Mouse (Mus musculus): ENCODE results near the gene Hnf4a. TPM values are rescaled to one million over a fixed set of nuclear protein-coding genes. Genes with fewer than 3 reads are reported as not detected.

Hnf4a gene
- polyA plus RNA-seq, 1 experiment, result 2.2 TPM

- no peak for DNase-seq (ENCODE audit: low read depth)
Measured at GRCm38 (mm10) chr2:163549786-163550185, 43.2 kb downstream of the Hnf4a start.

GRCm38 (mm10) chr2:163552518-163552929 is 45.9 kb downstream of the Hnf4a start:
- no peak for DNase-seq (ENCODE audit: low read depth)

GRCm38 (mm10) chr2:163554425-163554982 is 47.9 kb downstream of the Hnf4a start:
- no peak for DNase-seq (ENCODE audit: low read depth)

- DNase-seq (ENCODE audit: low read depth), result no peak
Measured at GRCm38 (mm10) chr2:163554996-163555395, 48.4 kb downstream of the Hnf4a start.

- no peak for DNase-seq (ENCODE audit: low read depth)
Measured at GRCm38 (mm10) chr2:163555417-163555816, 48.8 kb downstream of the Hnf4a start.

- DNase-seq (ENCODE audit: low read depth), result no peak
Measured at GRCm38 (mm10) chr2:163558548-163558947, 51.9 kb downstream of the Hnf4a start.

- no peak for DNase-seq (ENCODE audit: low read depth)
Measured at GRCm38 (mm10) chr2:163559236-163559635, 52.6 kb downstream of the Hnf4a start.

GRCm38 (mm10) chr2:163560247-163560646 is 53.6 kb downstream of the Hnf4a start:
- DNase-seq (ENCODE audit: low read depth), result no peak

GRCm38 (mm10) chr2:163561258-163561948 is 54.8 kb downstream of the Hnf4a start:
- no peak for DNase-seq (ENCODE audit: low read depth)

- DNase-seq (ENCODE audit: low read depth), result no peak
Measured at GRCm38 (mm10) chr2:163564646-163565045, 58.0 kb downstream of the Hnf4a start.

- DNase-seq (ENCODE audit: low read depth), result no peak
Measured at GRCm38 (mm10) chr2:163574321-163574720, 67.7 kb downstream of the Hnf4a start.

- no peak for DNase-seq (ENCODE audit: low read depth)
Measured at GRCm38 (mm10) chr2:163575248-163575647, 68.6 kb downstream of the Hnf4a start.

GRCm38 (mm10) chr2:163577986-163578385 is 71.4 kb downstream of the Hnf4a start:
- DNase-seq (ENCODE audit: low read depth), result no peak

GRCm38 (mm10) chr2:163580069-163580945 is 73.7 kb downstream of the Hnf4a start:
- DNase-seq (ENCODE audit: low read depth), result no peak

GRCm38 (mm10) chr2:163583226-163584087 is 76.8 kb downstream of the Hnf4a start:
- no peak for DNase-seq (ENCODE audit: low read depth)

- no peak for DNase-seq (ENCODE audit: low read depth)
Measured at GRCm38 (mm10) chr2:163584088-163584426, 77.4 kb downstream of the Hnf4a start.

GRCm38 (mm10) chr2:163586384-163587261 is 80.0 kb downstream of the Hnf4a start:
- no peak for DNase-seq (ENCODE audit: low read depth)

- no peak for DNase-seq (ENCODE audit: low read depth)
Measured at GRCm38 (mm10) chr2:163587506-163587905, 80.9 kb downstream of the Hnf4a start.

GRCm38 (mm10) chr2:163590211-163590610 is 83.6 kb downstream of the Hnf4a start:
- no peak for DNase-seq (ENCODE audit: low read depth)

GRCm38 (mm10) chr2:163590996-163591395 is 84.4 kb downstream of the Hnf4a start:
- no peak for DNase-seq (ENCODE audit: low read depth)

GRCm38 (mm10) chr2:163592084-163592483 is 85.5 kb downstream of the Hnf4a start:
- no peak for DNase-seq (ENCODE audit: low read depth)

Measured in gonadal fat pad, adult 2 months (tissue).